Mouse (Mus musculus) olfactory bulb, adult 2 months (tissue): ENCODE measurements around the gene Hist1h2br.

ENCODE experiments used
- CTCF ChIP-seq: fragments of 200-500 bp; IDR thresholded peaks from 2 replicates; pipeline ENCODE4 v1.5.1; 2012; ENCODE audit warnings: low read depth, mild to moderate bottlenecking, low read length, moderate library complexity; ENCODE audit not compliant: insufficient read depth
- POLR2A ChIP-seq: fragments of 200-500 bp; IDR thresholded peaks from 2 replicates; pipeline ENCODE4 v1.6.1; 2012; ENCODE audit warnings: mild to moderate bottlenecking, low read depth, low read length, moderate library complexity; ENCODE audit not compliant: insufficient read depth

GRCm38 (mm10) chr13:21790601-21791283 lies 42.8 kb upstream of the Hist1h2br start:
- TF ChIP-seq POLR2A (no peak), CTCF (no peak)
